Mouse (Mus musculus) 3134 (cell line): ENCODE data around the gene Cldn5.

Experiments used
- DNase-seq: peaks from one replicate; pipeline ENCODE4 v3.0.0-alpha.2; 2011; ENCODE audit warnings: low spot score; ENCODE audit not compliant: insufficient read length; ENCODE audit errors: extremely low read depth

The Cldn5 gene

GRCm38 (mm10) chr16:18785025-18785424 is 8.4 kb downstream of the Cldn5 start:
- DNase-seq: no peak

GRCm38 (mm10) chr16:18785485-18785884 is 8.8 kb downstream of the Cldn5 start:
- DNase-seq: no peak

- DNase-seq: no peak
These were observed 10.0 kb downstream of the Cldn5 start for GRCm38 (mm10) chr16:18786652-18787051.

- DNase-seq: peak; percentile 58
These were observed 12.2 kb downstream of the Cldn5 start for GRCm38 (mm10) chr16:18788627-18789406.

GRCm38 (mm10) chr16:18795223-18795899 is 18.7 kb downstream of the Cldn5 start:
- peak; percentile 88 for DNase-seq

GRCm38 (mm10) chr16:18796645-18797044 is 20.0 kb downstream of the Cldn5 start:
- peak; percentile 62 for DNase-seq

GRCm38 (mm10) chr16:18798151-18798550 is 21.5 kb downstream of the Cldn5 start:
- no peak for DNase-seq

- no peak for DNase-seq
These were observed 22.2 kb downstream of the Cldn5 start for GRCm38 (mm10) chr16:18798841-18799240.

GRCm38 (mm10) chr16:18805746-18806145 is 29.1 kb downstream of the Cldn5 start:
- no peak for DNase-seq

- DNase-seq: no peak
These were observed 32.4 kb downstream of the Cldn5 start for GRCm38 (mm10) chr16:18809001-18809400.

- DNase-seq: no peak
These were observed 34.4 kb downstream of the Cldn5 start for GRCm38 (mm10) chr16:18811032-18811431.

GRCm38 (mm10) chr16:18811468-18812384 is 35.1 kb downstream of the Cldn5 start, which contains the start of the genes Ufd1 and Cdc45:
TSS of gene Ufd1 (plus strand) at chr16:18811779.
TSS of gene Cdc45 (minus strand) at chr16:18811987.
- DNase-seq: peak; percentile 92

- DNase-seq: no peak
These were observed 35.8 kb downstream of the Cldn5 start for GRCm38 (mm10) chr16:18812385-18812910.

GRCm38 (mm10) chr16:18822356-18822755 is 45.7 kb downstream of the Cldn5 start:
- no peak for DNase-seq

- DNase-seq: no peak
These were observed 46.3 kb downstream of the Cldn5 start for GRCm38 (mm10) chr16:18822925-18823324.
